Mouse (Mus musculus): ENCODE measurements around the gene Nisch. TPM values are rescaled to one million over a fixed set of nuclear protein-coding genes. Genes with fewer than 3 reads are reported as not detected.
A peak's percentile ranks its signal among the peaks of the same experiment; 100 is the strongest.

The Nisch gene
- polyA plus RNA-seq, 1 experiment from 2014 or later, result 377 TPM

GRCm38 (mm10) chr14:31172781-31173455 is 43.8 kb downstream of the Nisch start:
- peaks cover 6% of the 10 kb centered on the region; the same call in 1 of the 2 replicates for H3K4me1 ChIP-seq (replicated peaks; ENCODE audit: control insufficient read depth, insufficient read depth, low read length)
- no peak overlapping the region for H3K27ac ChIP-seq (ENCODE audit: low read length)
- WGBS, result 66% methylated on average over 18 of the region's 18 CpGs
- H3K9me3 ChIP-seq (ENCODE audit: control insufficient read depth, low read length), result no peaks in the 10 kb centered on the region
- no peak overlapping the region for H3K4me3 ChIP-seq (ENCODE audit: low read length)
- peaks cover 67% of the 10 kb centered on the region for H3K36me3 ChIP-seq (ENCODE audit: control insufficient read depth, insufficient read depth, low read length)
- no peak; the same call in 1 of the 2 replicates for ATAC-seq (ENCODE audit: low read depth)
- no peak overlapping the region for H3K9ac ChIP-seq (ENCODE audit: low read length)
- H3K27me3 ChIP-seq (ENCODE audit: control insufficient read depth, insufficient read depth, low read depth, low read length), result no peaks in the 10 kb centered on the region
- no peak overlapping the region for H3K4me2 ChIP-seq (ENCODE audit: low read depth, low read length)

GRCm38 (mm10) chr14:31171821-31172220 is 44.9 kb downstream of the Nisch start:
- Histone ChIP-seq H3K4me2 (ENCODE audit: low read depth, low read length) (no peak overlapping the region), H3K4me1 (replicated peaks; ENCODE audit: control insufficient read depth, insufficient read depth, low read length) (peaks cover 6% of the 10 kb centered on the region; the same call in 1 of the 2 replicates), H3K36me3 (ENCODE audit: control insufficient read depth, insufficient read depth, low read length) (peaks cover 57% of the 10 kb centered on the region), H3K9me3 (ENCODE audit: control insufficient read depth, low read length) (no peaks in the 10 kb centered on the region), H3K27me3 (ENCODE audit: control insufficient read depth, insufficient read depth, low read depth, low read length) (no peaks in the 10 kb centered on the region), H3K9ac (ENCODE audit: low read length) (no peak overlapping the region), H3K4me3 (ENCODE audit: low read length) (no peak overlapping the region), H3K27ac (ENCODE audit: low read length) (no peak overlapping the region)
- ATAC-seq (ENCODE audit: low read depth), result no peak
- WGBS, result 92% methylated on average over 15 of the region's 15 CpGs

- no peak for ATAC-seq (ENCODE audit: low read depth)
- 87% methylated on average over 11 of the region's 11 CpGs for WGBS
These were observed 45.4 kb downstream of the Nisch start for GRCm38 (mm10) chr14:31171386-31171785.

GRCm38 (mm10) chr14:31170963-31171362 is 45.8 kb downstream of the Nisch start:
- Histone ChIP-seq H3K27me3 (ENCODE audit: control insufficient read depth, insufficient read depth, low read depth, low read length) (no peaks in the 10 kb centered on the region), H3K4me2 (ENCODE audit: low read depth, low read length) (no peak overlapping the region), H3K4me3 (ENCODE audit: low read length) (no peak overlapping the region), H3K9me3 (ENCODE audit: control insufficient read depth, low read length) (no peaks in the 10 kb centered on the region), H3K4me1 (replicated peaks; ENCODE audit: control insufficient read depth, insufficient read depth, low read length) (peaks cover 6% of the 10 kb centered on the region; the same call in 1 of the 2 replicates), H3K36me3 (ENCODE audit: control insufficient read depth, insufficient read depth, low read length) (peaks cover 48% of the 10 kb centered on the region), H3K27ac (ENCODE audit: low read length) (no peak overlapping the region), H3K9ac (ENCODE audit: low read length) (no peak overlapping the region)
- no peak for ATAC-seq (ENCODE audit: low read depth)
- 77% methylated on average over 13 of the region's 13 CpGs for WGBS

More at GRCm38 (mm10) chr14:31171386-31171785, 45.4 kb downstream of the Nisch start:
- H3K27me3 ChIP-seq (ENCODE audit: control insufficient read depth, insufficient read depth, low read depth, low read length), result no peaks in the 10 kb centered on the region
- H3K9me3 ChIP-seq (ENCODE audit: control insufficient read depth, low read length), result no peaks in the 10 kb centered on the region
- H3K36me3 ChIP-seq (ENCODE audit: control insufficient read depth, insufficient read depth, low read length), result peaks cover 53% of the 10 kb centered on the region
- no peak overlapping the region for H3K9ac ChIP-seq (ENCODE audit: low read length)
- H3K27ac ChIP-seq (ENCODE audit: low read length), result no peak overlapping the region
- no peak overlapping the region for H3K4me3 ChIP-seq (ENCODE audit: low read length)
- H3K4me1 ChIP-seq (replicated peaks; ENCODE audit: control insufficient read depth, insufficient read depth, low read length), result peaks cover 6% of the 10 kb centered on the region; the same call in 1 of the 2 replicates
- no peak overlapping the region for H3K4me2 ChIP-seq (ENCODE audit: low read depth, low read length)

- no peak overlapping the region for H3K4me2 ChIP-seq (ENCODE audit: low read depth, low read length)
- H3K4me1 ChIP-seq (replicated peaks; ENCODE audit: control insufficient read depth, insufficient read depth, low read length), result peaks cover 6% of the 10 kb centered on the region; the same call in 1 of the 2 replicates
- no peaks in the 10 kb centered on the region for H3K9me3 ChIP-seq (ENCODE audit: control insufficient read depth, low read length)
- H3K4me3 ChIP-seq (ENCODE audit: low read length), result no peak overlapping the region
- peaks cover 38% of the 10 kb centered on the region for H3K36me3 ChIP-seq (ENCODE audit: control insufficient read depth, insufficient read depth, low read length)
- H3K9ac ChIP-seq (ENCODE audit: low read length), result no peak overlapping the region
- 55% methylated on average over 6 of the region's 6 CpGs for WGBS
- H3K27me3 ChIP-seq (ENCODE audit: control insufficient read depth, insufficient read depth, low read depth, low read length), result no peaks in the 10 kb centered on the region
- ATAC-seq (ENCODE audit: low read depth), result no peak
- H3K27ac ChIP-seq (ENCODE audit: low read length), result no peak overlapping the region
These were observed 47.2 kb downstream of the Nisch start for GRCm38 (mm10) chr14:31169508-31169907.

GRCm38 (mm10) chr14:31168425-31168824 is 48.3 kb downstream of the Nisch start, which contains the start of gene Stab1:
Gene Stab1 (minus strand): TSS chr14:31168641.
- Histone ChIP-seq H3K4me1 (replicated peaks; ENCODE audit: control insufficient read depth, insufficient read depth, low read length) (peaks cover 5% of the 10 kb centered on the region; the same call in 1 of the 2 replicates), H3K9ac (ENCODE audit: low read length) (peak within 1 kb of the TSS; percentile 56), H3K27me3 (ENCODE audit: control insufficient read depth, insufficient read depth, low read depth, low read length) (no peaks in the 10 kb centered on the region), H3K4me2 (ENCODE audit: low read depth, low read length) (peak within 1 kb of the TSS; percentile 46), H3K9me3 (ENCODE audit: control insufficient read depth, low read length) (no peaks in the 10 kb centered on the region), H3K36me3 (ENCODE audit: control insufficient read depth, insufficient read depth, low read length) (peaks cover 28% of the 10 kb centered on the region), H3K27ac (ENCODE audit: low read length) (0 out of 2 replicates have a peak within 1 kb of the TSS, but pooled peaks have one; percentile 15), H3K4me3 (ENCODE audit: low read length) (peak within 1 kb of the TSS; percentile 43)
- WGBS, result 24% methylated on average over 10 of the region's 10 CpGs
- peak; percentile 65 for ATAC-seq (ENCODE audit: low read depth)

- H3K36me3 ChIP-seq (ENCODE audit: control insufficient read depth, insufficient read depth, low read length), result peaks cover 12% of the 10 kb centered on the region
- peak overlapping the region; percentile 43 for H3K4me3 ChIP-seq (ENCODE audit: low read length)
- 37% methylated on average over 9 of the region's 9 CpGs for WGBS
- H3K27me3 ChIP-seq (ENCODE audit: control insufficient read depth, insufficient read depth, low read depth, low read length), result no peaks in the 10 kb centered on the region
- H3K4me2 ChIP-seq (ENCODE audit: low read depth, low read length), result peak overlapping the region; percentile 46
- ATAC-seq (ENCODE audit: low read depth), result no peak
- no peaks in the 10 kb centered on the region for H3K9me3 ChIP-seq (ENCODE audit: control insufficient read depth, low read length)
- 0 out of 2 replicates have a peak, but pooled peaks cover 2% of the 10 kb centered on the region for H3K4me1 ChIP-seq (replicated peaks; ENCODE audit: control insufficient read depth, insufficient read depth, low read length)
- H3K9ac ChIP-seq (ENCODE audit: low read length), result peak overlapping the region; percentile 56
- no peak overlapping the region for H3K27ac ChIP-seq (ENCODE audit: low read length)
These were observed 49.9 kb downstream of the Nisch start for GRCm38 (mm10) chr14:31166827-31167226.

- no peaks in the 10 kb centered on the region for H3K9me3 ChIP-seq (ENCODE audit: control insufficient read depth, low read length)
- H3K27me3 ChIP-seq (ENCODE audit: control insufficient read depth, insufficient read depth, low read depth, low read length), result no peaks in the 10 kb centered on the region
- H3K27ac ChIP-seq (ENCODE audit: low read length), result no peak overlapping the region
- H3K4me2 ChIP-seq (ENCODE audit: low read depth, low read length), result peak overlapping the region; percentile 46
- 0 out of 2 replicates have a peak, but pooled peaks have one; percentile 13 for ATAC-seq (ENCODE audit: low read depth)
- H3K9ac ChIP-seq (ENCODE audit: low read length), result no peak overlapping the region; the same call in 1 of the 2 replicates
- peak overlapping the region; percentile 43 for H3K4me3 ChIP-seq (ENCODE audit: low read length)
- WGBS, result 38% methylated on average over 10 of the region's 10 CpGs
- peaks cover 5% of the 10 kb centered on the region for H3K36me3 ChIP-seq (ENCODE audit: control insufficient read depth, insufficient read depth, low read length)
- 0 out of 2 replicates have a peak, but pooled peaks cover 2% of the 10 kb centered on the region for H3K4me1 ChIP-seq (replicated peaks; ENCODE audit: control insufficient read depth, insufficient read depth, low read length)
These were observed 50.6 kb downstream of the Nisch start for GRCm38 (mm10) chr14:31165991-31166630.

GRCm38 (mm10) chr14:31165458-31165857 is 51.3 kb downstream of the Nisch start:
- ATAC-seq (ENCODE audit: low read depth), result no peak
- no peak overlapping the region for H3K27ac ChIP-seq (ENCODE audit: low read length)
- WGBS, result 61% methylated on average over 7 of the region's 7 CpGs
- H3K9me3 ChIP-seq (ENCODE audit: control insufficient read depth, low read length), result no peaks in the 10 kb centered on the region
- no peaks in the 10 kb centered on the region for H3K27me3 ChIP-seq (ENCODE audit: control insufficient read depth, insufficient read depth, low read depth, low read length)
- H3K9ac ChIP-seq (ENCODE audit: low read length), result no peak overlapping the region
- H3K4me2 ChIP-seq (ENCODE audit: low read depth, low read length), result no peak overlapping the region
- H3K4me1 ChIP-seq (replicated peaks; ENCODE audit: control insufficient read depth, insufficient read depth, low read length), result 0 out of 2 replicates have a peak, but pooled peaks cover 2% of the 10 kb centered on the region
- H3K36me3 ChIP-seq (ENCODE audit: control insufficient read depth, insufficient read depth, low read length), result 0 out of 2 replicates have a peak, but pooled peaks cover 2% of the 10 kb centered on the region
- no peak overlapping the region for H3K4me3 ChIP-seq (ENCODE audit: low read length)

All from lung, embryonic 16.5 days (tissue).